14 mouse cellular contexts compared by ENCODE assay signal in genomic region chr11:88572461-88572860, GRCm38 (mm10).
A peak's percentile ranks its signal among the peaks of the same experiment; 100 is the strongest.
DNase-seq lines count a peak whose midpoint lies in the region; ATAC-seq and TF ChIP-seq lines count a peak whose summit lies in the region.
"Had no signal": no experiment of that assay in that cellular context is flagged by ENCODE, and none has a peak within 500 bp of the region (broad histone marks: within the 10 kb centered on the region; RNA-seq: fewer than 3 reads in every experiment).

No protein-coding gene starts in this region.

- DNase-seq in layer of hippocampus, adult 2 months (ENCODE audit: low spot score in 2 of 2): no peak
- DNase-seq in layer of hippocampus, adult 18-20 months (ENCODE audit: low spot score in 2 of 2): no peak
- no peak for DNase-seq in lung, postnatal 36 days
- no peak for DNase-seq in gastrocnemius, adult 18-20 months (ENCODE audit: low spot score)
- DNase-seq: gastrocnemius, postnatal 14 days; spleen, adult 18-20 months; thymus, postnatal 36 days had no signal

- H3K4me1 ChIP-seq in embryonic facial prominence, embryonic 12.5 days: peaks cover 44% of the 10 kb centered on the region
- H3K4me1 ChIP-seq in limb, embryonic 13.5 days: peaks cover 70% of the 10 kb centered on the region
- H3K4me1 ChIP-seq in neural tube, embryonic 13.5 days (replicated peaks): peaks cover 95% of the 10 kb centered on the region

- no peaks in the 10 kb centered on the region for H3K27me3 ChIP-seq in embryonic facial prominence, embryonic 12.5 days
- peaks cover 30% of the 10 kb centered on the region for H3K27me3 ChIP-seq in limb, embryonic 13.5 days
- H3K27me3 ChIP-seq in neural tube, embryonic 13.5 days: no peaks in the 10 kb centered on the region
- H3K27me3 ChIP-seq: heart, embryonic 13.5 days; lung, embryonic 15.5 days had no signal

- H3K27ac ChIP-seq in layer of hippocampus, adult 2 months: peak overlapping the region; percentile 51; the same call in 1 of the 2 replicates
- no peak overlapping the region for H3K27ac ChIP-seq in embryonic facial prominence, embryonic 12.5 days
- H3K27ac ChIP-seq in limb, embryonic 13.5 days: no peak overlapping the region
- peak overlapping the region; percentile 63 for H3K27ac ChIP-seq in neural tube, embryonic 13.5 days (replicated peaks)
- H3K27ac ChIP-seq: heart, embryonic 13.5 days; kidney, postnatal 0 days; lung, embryonic 15.5 days; stomach, postnatal 0 days had no signal

- 0 out of 2 replicates have a peak overlapping the region, but pooled peaks have one; percentile 0 for H3K4me2 ChIP-seq in embryonic facial prominence, embryonic 12.5 days (replicated peaks)
- peak overlapping the region; percentile 25; the same call in 1 of the 2 replicates for H3K4me2 ChIP-seq in limb, embryonic 13.5 days (replicated peaks)
- H3K4me2 ChIP-seq in neural tube, embryonic 13.5 days: peak overlapping the region; percentile 29
- H3K4me2 ChIP-seq: heart, embryonic 13.5 days; lung, embryonic 15.5 days had no signal

- H3K9me3 ChIP-seq in embryonic facial prominence, embryonic 12.5 days: no peaks in the 10 kb centered on the region
- no peaks in the 10 kb centered on the region for H3K9me3 ChIP-seq in limb, embryonic 13.5 days
- H3K9me3 ChIP-seq in neural tube, embryonic 13.5 days: no peaks in the 10 kb centered on the region
- H3K9me3 ChIP-seq: heart, embryonic 13.5 days; lung, embryonic 15.5 days had no signal

- no peak for TF ChIP-seq CTCF in layer of hippocampus, adult 2 months (conservative IDR thresholded peaks at IDR 0.05)

- H3K36me3 ChIP-seq in embryonic facial prominence, embryonic 12.5 days: no peaks in the 10 kb centered on the region
- no peaks in the 10 kb centered on the region for H3K36me3 ChIP-seq in limb, embryonic 13.5 days
- H3K36me3 ChIP-seq in neural tube, embryonic 13.5 days: no peaks in the 10 kb centered on the region
- H3K36me3 ChIP-seq: heart, embryonic 13.5 days; lung, embryonic 15.5 days had no signal

- WGBS in embryonic facial prominence, embryonic 12.5 days: 56% methylated on average over 11 of the region's 11 CpGs
- 26% methylated on average over 11 of the region's 11 CpGs for WGBS in limb, embryonic 13.5 days
- WGBS in neural tube, embryonic 13.5 days: 43% methylated on average over 11 of the region's 11 CpGs

- no peak overlapping the region for H3K4me3 ChIP-seq in layer of hippocampus, adult 2 months
- no peak overlapping the region for H3K4me3 ChIP-seq in embryonic facial prominence, embryonic 12.5 days
- no peak overlapping the region for H3K4me3 ChIP-seq in limb, embryonic 13.5 days
- H3K4me3 ChIP-seq in neural tube, embryonic 13.5 days: no peak overlapping the region
- H3K4me3 ChIP-seq: heart, embryonic 13.5 days; lung, embryonic 15.5 days had no signal

- ATAC-seq in embryonic facial prominence, embryonic 12.5 days (ENCODE audit: insufficient number of reproducible peaks, insufficient read depth, low FRiP score, low TSS enrichment): no peak
- 0 out of 2 replicates have a peak, but pooled peaks have one; percentile 49 for ATAC-seq in limb, embryonic 13.5 days (ENCODE audit: low FRiP score, low read depth)
- ATAC-seq in neural tube, embryonic 13.5 days (ENCODE audit: low read depth): peak; percentile 36; the same call in 1 of the 2 replicates

- H3K9ac ChIP-seq in embryonic facial prominence, embryonic 12.5 days: no peak overlapping the region
- H3K9ac ChIP-seq in limb, embryonic 13.5 days: no peak overlapping the region
- no peak overlapping the region for H3K9ac ChIP-seq in neural tube, embryonic 13.5 days
- H3K9ac ChIP-seq: heart, embryonic 13.5 days; lung, embryonic 15.5 days had no signal

Comparison
In these comparisons a context has a peak if more than half of its experiments do, and no peak if none do; other contexts are left out.
1. H3K27ac ChIP-seq: peak in layer of hippocampus, adult 2 months (single experiment) and neural tube, embryonic 13.5 days (single experiment); none in embryonic facial prominence, embryonic 12.5 days (single experiment) and limb, embryonic 13.5 days (single experiment).
2. Peak in every context shown above with its lines, with median percentiles within 50 percentile points of each other: H3K4me2 ChIP-seq.